In the genomic region with DNA sequence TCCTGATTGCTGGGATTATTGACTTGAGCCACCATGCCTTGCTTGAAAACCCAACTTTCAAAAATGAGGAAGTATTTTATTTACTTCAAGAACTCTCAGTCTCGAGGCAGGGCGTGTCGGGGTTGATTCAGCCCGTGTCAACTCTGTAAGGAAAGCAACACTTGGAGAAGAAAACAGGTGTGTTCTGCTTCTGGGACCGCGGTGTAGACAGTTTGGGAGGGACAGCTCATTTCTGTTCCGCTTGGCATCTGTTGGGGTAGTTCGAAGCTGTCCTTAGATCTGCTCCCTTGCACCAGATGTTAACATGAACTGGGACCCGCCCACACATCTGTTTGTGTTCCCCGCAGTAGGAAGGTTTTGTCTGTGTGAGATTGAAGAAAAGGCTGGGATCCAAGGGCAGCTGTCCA, we compare ENCODE assay signal across 8 mouse cellular contexts. TPM values are rescaled to one million over a fixed set of nuclear protein-coding genes. Genes with fewer than 3 reads are reported as not detected.
DNase-seq lines count a peak whose midpoint lies in the region; ATAC-seq and TF ChIP-seq lines count a peak whose summit lies in the region.

No protein-coding gene starts in this region.

- no peak overlapping the region for H3K9ac ChIP-seq in intestine, postnatal 0 days (ENCODE audit: low read depth, low read length)

- no peaks in the 10 kb centered on the region for H3K79me3 ChIP-seq in C2C12 (ENCODE audit: low read depth)

- peak overlapping the region; percentile 79 for H3K27ac ChIP-seq in bone marrow, adult 2 months (ENCODE audit: control insufficient read depth, insufficient read depth, low read depth, low read length, poor library complexity)
- H3K27ac ChIP-seq in intestine, postnatal 0 days (ENCODE audit: low read depth, low read length), result peak overlapping the region; percentile 54

- H3K79me2 ChIP-seq in C2C12 (ENCODE audit: control insufficient read depth, insufficient read depth), result no peaks in the 10 kb centered on the region
- H3K79me2 ChIP-seq in myocyte (ENCODE audit: control insufficient read depth, insufficient read depth), result no peaks in the 10 kb centered on the region

- no peaks in the 10 kb centered on the region for H3K9me3 ChIP-seq in intestine, postnatal 0 days (ENCODE audit: control insufficient read depth)

- ATAC-seq in intestine, postnatal 0 days, result no peak; the same call in 1 of the 2 replicates

- H3K4me3 ChIP-seq in C2C12 (ENCODE audit: insufficient read depth, poor library complexity, severe bottlenecking) (no peak overlapping the region), myocyte (no peak overlapping the region)
- H3K4me3 ChIP-seq in bone marrow, adult 2 months (replicated peaks; ENCODE audit: control insufficient read depth, low read depth, low read length), result peak overlapping the region; percentile 36
- no peak overlapping the region for H3K4me3 ChIP-seq in intestine, postnatal 0 days (ENCODE audit: low read depth, low read length)

- TF ChIP-seq CTCF in C2C12 (IDR thresholded peaks at IDR 0.05; ENCODE audit: control insufficient read depth, insufficient read depth, insufficient read length), result no peak
- TF ChIP-seq CTCF in bone marrow, adult 2 months (IDR thresholded peaks at IDR 0.05; ENCODE audit: control insufficient read depth, insufficient read depth, low read length), result no peak
- no peak for TF ChIP-seq CTCF in intestine, postnatal 0 days (IDR thresholded peaks at IDR 0.05; ENCODE audit: low read depth)

- H3K27me3 ChIP-seq in C2C12 (ENCODE audit: control insufficient read depth, insufficient read depth, insufficient read length) (no peaks in the 10 kb centered on the region), myocyte (ENCODE audit: control insufficient read depth, insufficient read depth, insufficient read length) (no peaks in the 10 kb centered on the region)
- H3K27me3 ChIP-seq in intestine, postnatal 0 days (replicated peaks; ENCODE audit: control insufficient read depth, insufficient read depth, low read length), result no peaks in the 10 kb centered on the region

- 7% methylated on average over 10 of the region's 10 CpGs for WGBS in bone marrow, adult 2 months
- WGBS in intestine, postnatal 0 days, result 31% methylated on average over 10 of the region's 10 CpGs

- H3K4me2 ChIP-seq in intestine, postnatal 0 days (replicated peaks; ENCODE audit: low read depth), result no peak overlapping the region; the same call in 1 of the 2 replicates
- no peak overlapping the region for H3K4me2 ChIP-seq in myocyte (ENCODE audit: low read depth)

- H3K36me3 ChIP-seq in C2C12 (ENCODE audit: control insufficient read depth, insufficient read depth) (no peaks in the 10 kb centered on the region), myocyte (ENCODE audit: control insufficient read depth, insufficient read depth) (no peaks in the 10 kb centered on the region)
- H3K36me3 ChIP-seq in intestine, postnatal 0 days (ENCODE audit: control insufficient read depth, insufficient read depth), result no peaks in the 10 kb centered on the region

- TF ChIP-seq POLR2A in bone marrow, adult 2 months (IDR thresholded peaks at IDR 0.05; ENCODE audit: borderline replicate concordance, control insufficient read depth, low read depth, low read length), result no peak
- no peak for TF ChIP-seq POLR2A in myocyte (IDR thresholded peaks at IDR 0.05; ENCODE audit: insufficient read length, low read depth)

- no peak for DNase-seq in cerebellum, adult 9-10 months
- no peak for DNase-seq in cerebellum, adult 11-12 months
- DNase-seq in retina, embryonic 14.5 days (ENCODE audit: low spot score), result no peak
- DNase-seq in layer of hippocampus, adult 8-10 months (ENCODE audit: low spot score in 2 of 2), result no peak

- H3ac ChIP-seq in C2C12 (ENCODE audit: control insufficient read depth, insufficient read length, low read depth) (no peak overlapping the region), myocyte (ENCODE audit: control insufficient read depth, insufficient read length) (no peak overlapping the region)

- no peaks in the 10 kb centered on the region; the same call in 1 of the 2 replicates for H3K4me1 ChIP-seq in bone marrow, adult 2 months (ENCODE audit: control insufficient read depth, insufficient read depth, low read length)
- H3K4me1 ChIP-seq in intestine, postnatal 0 days (replicated peaks; ENCODE audit: control insufficient read depth, insufficient read depth, low read length), result 0 out of 2 replicates have a peak, but pooled peaks cover 9% of the 10 kb centered on the region

TF ChIP-seq in C2C12, 6 proteins besides CTCF, POLR2A, EP300 and RAD21:
- TF ChIP-seq USF1 (IDR thresholded peaks at IDR 0.05; ENCODE audit: low read depth) (no peak), MYOD1 (IDR thresholded peaks at IDR 0.05; ENCODE audit: control insufficient read depth, insufficient read length, low read depth) (peak; percentile 19)
TF ChIP-seq in C2C12: peak in this region for 1.

TF ChIP-seq in myocyte, 11 proteins besides CTCF, POLR2A, EP300 and RAD21:
- TF ChIP-seq MAX (IDR thresholded peaks at IDR 0.05; ENCODE audit: low read depth) (no peak), MYOG (IDR thresholded peaks at IDR 0.05; ENCODE audit: control insufficient read depth in 1 of 3, insufficient read depth in 1 of 3, insufficient read length in 2 of 3, low read depth in 2 of 3) (peak in 1 of 3 experiments; percentile 33), MYOD1 (IDR thresholded peaks at IDR 0.05; ENCODE audit: control insufficient read depth in 1 of 3, insufficient read length in 2 of 3, low read depth in 2 of 3) (peak in 2 of 3 experiments; percentile 41 to 50), E2F4 (IDR thresholded peaks at IDR 0.05; ENCODE audit: insufficient read depth) (no peak), POLR2AphosphoS2 (IDR thresholded peaks at IDR 0.05; ENCODE audit: insufficient read length, low read depth) (no peak)

RNA-seq across cellular contexts. Expression of gene Trim25, which starts 28.8 kb away (rescaled TPM):
- 7.7 TPM for polyA plus RNA-seq in C2C12 (2012; fragmentation: generic; extraction: Trizol)
- polyA plus RNA-seq in bone marrow, adult 2 months (2011; ENCODE audit: insufficient read depth, insufficient read length, low replicate concordance, missing spikeins), result 19.8 and 33.7 TPM in 2 replicates
- 24.2 and 26.2 TPM in 2 replicates for polyA plus RNA-seq in intestine, postnatal 0 days (2015; fragmentation: Nextera tagmentation; extraction: Ambion mirVana)
- 6.5 TPM for polyA plus RNA-seq in myocyte (2012; fragmentation: generic; extraction: Trizol)
- total RNA-seq in layer of hippocampus, adult 8-10 months (2022), result 1 to 10 TPM; 3.3 to 7.3 (median 4.7) TPM

RNA-seq across cellular contexts. Expression of gene Dgke, which starts 38.7 kb away (rescaled TPM):
- 1.6 TPM for polyA plus RNA-seq in C2C12 (2012; fragmentation: generic; extraction: Trizol)
- polyA plus RNA-seq in bone marrow, adult 2 months (2011; ENCODE audit: insufficient read depth, insufficient read length, low replicate concordance, missing spikeins), result 1.9 and 2.0 TPM in 2 replicates
- 1.7 and 2.0 TPM in 2 replicates for polyA plus RNA-seq in intestine, postnatal 0 days (2015; fragmentation: Nextera tagmentation; extraction: Ambion mirVana)
- 1.5 TPM for polyA plus RNA-seq in myocyte (2012; fragmentation: generic; extraction: Trizol)
- total RNA-seq in layer of hippocampus, adult 8-10 months (2022), result 10 to 100 TPM; 45.9 to 51.3 (median 47.0) TPM

RNA-seq across cellular contexts. Expression of gene Gm525, which starts 45.7 kb away (rescaled TPM):
- polyA plus RNA-seq in C2C12 (2012; fragmentation: generic; extraction: Trizol) (not detected), myocyte (2012; fragmentation: generic; extraction: Trizol) (not detected)
- polyA plus RNA-seq in bone marrow, adult 2 months (2011; ENCODE audit: insufficient read depth, insufficient read length, low replicate concordance, missing spikeins), result not detected in 2 replicates
- 0.93 and 1.7 TPM in 2 replicates for polyA plus RNA-seq in intestine, postnatal 0 days (2015; fragmentation: Nextera tagmentation; extraction: Ambion mirVana)
- not detected for total RNA-seq in layer of hippocampus, adult 8-10 months (2022)

RNA-seq across cellular contexts. Expression of gene Coil, which starts 57.9 kb away (rescaled TPM):
- polyA plus RNA-seq in C2C12 (2012; fragmentation: generic; extraction: Trizol) (6.8 TPM), myocyte (2012; fragmentation: generic; extraction: Trizol) (3.1 TPM)
- polyA plus RNA-seq in bone marrow, adult 2 months (2011; ENCODE audit: insufficient read depth, insufficient read length, low replicate concordance, missing spikeins), result 2.7 and 7.2 TPM in 2 replicates
- polyA plus RNA-seq in intestine, postnatal 0 days (2015; fragmentation: Nextera tagmentation; extraction: Ambion mirVana), result 4.1 and 4.6 TPM in 2 replicates
- 10 to 100 TPM; 17.6 to 22.5 (median 19.0) TPM for total RNA-seq in layer of hippocampus, adult 8-10 months (2022)
